Mouse (Mus musculus) liver, embryonic 15.5 days (tissue): ENCODE measurements around the gene Macrod1. TPM values are rescaled to one million over a fixed set of nuclear protein-coding genes. Genes with fewer than 3 reads are reported as not detected.

Source experiments
- ATAC-seq: fragments of 200-750 bp; cut with Nextera tagmentation; 2 replicates; pipeline ENCODE4 v1.8.0; 2017; ENCODE audit warnings: moderate number of reproducible peaks, mild to moderate bottlenecking, moderate library complexity; ENCODE audit not compliant: insufficient read depth
- H3K27ac ChIP-seq: fragments of 300-500 bp; sonication (generic); replicated peaks from 2 replicates; pipeline ENCODE4 v1.5.1; 2015; ENCODE audit warnings: mild to moderate bottlenecking, inconsistent platforms
- H3K27me3 ChIP-seq: fragments of 300-500 bp; sonication (generic); 2 replicates; pipeline ENCODE4 v1.6.1; 2015; ENCODE audit warnings: mild to moderate bottlenecking, inconsistent platforms
- H3K36me3 ChIP-seq: fragments of 300-500 bp; sonication (generic); replicated peaks from 2 replicates; pipeline ENCODE4 v1.6.1; 2015; ENCODE audit warnings: moderate library complexity, mild to moderate bottlenecking, inconsistent platforms
- H3K4me1 ChIP-seq: fragments of 300-500 bp; sonication (generic); replicated peaks from 2 replicates; pipeline ENCODE4 v1.6.1; 2015; ENCODE audit warnings: inconsistent platforms
- H3K4me2 ChIP-seq: fragments of 300-500 bp; sonication (generic); 2 replicates; pipeline ENCODE4 v1.6.1; 2015; ENCODE audit warnings: moderate library complexity, mild to moderate bottlenecking, inconsistent platforms
- H3K4me3 ChIP-seq: fragments of 300-500 bp; sonication (generic); replicated peaks from 2 replicates; pipeline ENCODE4 v1.5.1; 2015; ENCODE audit warnings: mild to moderate bottlenecking, inconsistent platforms
- H3K9ac ChIP-seq: fragments of 300-500 bp; sonication (generic); 2 replicates; pipeline ENCODE4 v1.6.1; 2015; ENCODE audit warnings: moderate library complexity, mild to moderate bottlenecking, inconsistent platforms
- H3K9me3 ChIP-seq: fragments of 300-500 bp; sonication (generic); replicated peaks from 2 replicates; pipeline ENCODE4 v1.6.1; 2016; ENCODE audit warnings: inconsistent platforms
- WGBS: fragments of 180-500 bp; shearing (Covaris S2); methylation state at CpG from one replicate; pipeline ENCODE4 v1.1.7; 2015; ENCODE audit warnings: mixed read lengths; ENCODE audit not compliant: insufficient replicate concordance; 5-methylcytosine and 5-hydroxymethylcytosine counted together
- polyA plus RNA-seq: library from polyadenylated mRNA; unstranded; fragments of >200 nt; fragmentation: Nextera tagmentation; extraction: Ambion mirVana; gene quantifications from 2 replicates; pipeline ENCODE4 v1.2.1, GENCODE M21; 2015

The Macrod1 gene
- polyA plus RNA-seq, 1 experiment from 2014 or later, result 5.6 TPM

DNA sequence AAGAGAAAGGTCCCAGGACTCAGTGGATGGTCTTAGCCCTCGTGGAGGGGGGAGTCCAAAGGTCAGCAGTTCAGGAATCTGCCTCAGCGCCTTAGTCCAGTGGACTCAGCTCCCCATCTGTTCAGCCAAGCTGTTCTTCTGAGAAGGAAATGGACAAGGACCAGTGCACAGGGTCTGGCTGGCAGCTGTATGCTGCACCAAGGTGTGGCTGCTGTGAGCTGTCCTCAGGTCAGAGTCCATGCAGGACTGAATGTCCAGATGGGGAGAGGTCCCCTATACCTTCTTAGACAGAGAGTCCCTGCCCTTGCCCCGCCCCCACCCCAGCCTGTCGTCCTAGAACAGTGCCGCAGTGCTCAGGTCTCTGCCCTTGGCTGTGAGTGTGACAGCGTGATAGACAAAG is 135.0 kb downstream of the Macrod1 start:
- 33% methylated on average over 6 of the region's 6 CpGs for WGBS
- no peak overlapping the region for H3K27ac ChIP-seq
- H3K4me1 ChIP-seq, result peaks cover 25% of the 10 kb centered on the region
- H3K4me2 ChIP-seq, result no peak overlapping the region
- no peaks in the 10 kb centered on the region for H3K9me3 ChIP-seq
- no peak overlapping the region for H3K4me3 ChIP-seq
- H3K9ac ChIP-seq, result no peak overlapping the region
- H3K27me3 ChIP-seq, result peaks cover 12% of the 10 kb centered on the region
- ATAC-seq, result no peak
- no peaks in the 10 kb centered on the region for H3K36me3 ChIP-seq

DNA sequence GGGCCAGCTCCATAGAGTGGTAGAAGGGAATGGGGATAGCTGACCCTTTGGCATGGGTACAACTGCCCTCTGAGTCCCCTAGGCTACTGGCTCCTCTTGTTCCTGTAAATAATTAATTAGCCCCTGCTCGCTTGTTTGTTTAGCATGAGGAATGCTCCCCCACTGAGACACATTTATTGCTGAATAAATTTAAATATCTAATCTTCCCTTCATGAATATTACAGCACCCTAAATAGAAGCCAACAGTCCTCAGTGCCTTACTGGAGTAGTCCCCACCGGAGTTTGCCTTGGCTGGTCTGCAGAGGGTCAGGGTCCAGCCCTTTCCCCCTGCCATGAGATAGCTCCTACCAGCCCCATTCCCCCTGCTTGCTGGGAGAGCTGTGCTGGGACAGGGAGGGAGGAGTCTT is 136.0 kb downstream of the Macrod1 start:
- Histone ChIP-seq H3K36me3 (peaks cover 7% of the 10 kb centered on the region; the same call in 1 of the 2 replicates), H3K9ac (no peak overlapping the region), H3K9me3 (no peaks in the 10 kb centered on the region), H3K4me1 (peaks cover 30% of the 10 kb centered on the region), H3K27me3 (peaks cover 7% of the 10 kb centered on the region; the same call in 1 of the 2 replicates), H3K4me2 (no peak overlapping the region), H3K27ac (no peak overlapping the region), H3K4me3 (no peak overlapping the region)
- 42% methylated on average over 2 of the region's 2 CpGs for WGBS
- no peak for ATAC-seq

DNA sequence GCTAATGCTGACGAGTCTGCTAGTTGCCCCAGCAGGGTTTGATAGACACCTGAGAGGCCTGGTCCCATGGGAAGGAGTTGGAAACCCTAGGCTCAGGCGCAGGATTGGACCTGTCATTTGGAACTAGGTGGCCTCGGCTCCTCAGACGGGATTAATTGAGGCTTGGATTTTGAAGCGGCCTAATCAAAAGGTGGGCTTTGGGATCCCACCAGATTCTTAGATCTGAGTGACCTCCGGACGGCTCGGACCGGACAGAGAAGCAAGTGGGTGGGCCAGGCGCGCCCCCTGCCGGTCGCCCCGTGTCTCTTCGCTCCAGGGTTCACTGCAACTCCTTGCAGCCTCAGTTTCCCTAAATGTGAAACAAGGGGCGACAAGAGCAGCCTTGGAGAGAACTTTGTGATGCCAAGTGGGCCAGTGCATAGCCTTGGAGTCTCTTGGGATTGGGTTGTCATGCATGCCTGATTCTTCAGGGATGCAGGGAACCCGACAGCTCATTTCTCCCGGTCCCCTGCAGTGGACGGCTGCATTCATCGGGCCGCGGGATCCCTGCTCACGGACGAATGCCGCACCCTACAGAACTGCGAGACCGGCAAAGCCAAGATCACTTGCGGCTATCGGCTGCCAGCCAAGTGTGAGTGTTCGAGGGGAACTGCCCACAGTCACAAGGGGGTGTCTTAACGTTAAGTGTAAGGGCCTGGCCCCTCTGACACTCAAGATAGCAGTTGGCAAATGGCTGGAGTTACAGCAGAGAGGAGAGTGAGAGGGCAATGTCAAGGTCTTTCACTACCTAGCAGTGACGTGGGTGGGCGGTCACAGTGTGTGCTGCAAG is 139.5 kb downstream of the Macrod1 start:
- Histone ChIP-seq H3K4me3 (no peak overlapping the region), H3K9me3 (no peaks in the 10 kb centered on the region), H3K27ac (no peak overlapping the region), H3K4me2 (no peak overlapping the region; the same call in 1 of the 2 replicates), H3K9ac (no peak overlapping the region), H3K4me1 (peaks cover 30% of the 10 kb centered on the region), H3K27me3 (no peaks in the 10 kb centered on the region), H3K36me3 (peaks cover 43% of the 10 kb centered on the region)
- WGBS, result 24% methylated on average over 33 of the region's 33 CpGs
- ATAC-seq, result no peak

DNA sequence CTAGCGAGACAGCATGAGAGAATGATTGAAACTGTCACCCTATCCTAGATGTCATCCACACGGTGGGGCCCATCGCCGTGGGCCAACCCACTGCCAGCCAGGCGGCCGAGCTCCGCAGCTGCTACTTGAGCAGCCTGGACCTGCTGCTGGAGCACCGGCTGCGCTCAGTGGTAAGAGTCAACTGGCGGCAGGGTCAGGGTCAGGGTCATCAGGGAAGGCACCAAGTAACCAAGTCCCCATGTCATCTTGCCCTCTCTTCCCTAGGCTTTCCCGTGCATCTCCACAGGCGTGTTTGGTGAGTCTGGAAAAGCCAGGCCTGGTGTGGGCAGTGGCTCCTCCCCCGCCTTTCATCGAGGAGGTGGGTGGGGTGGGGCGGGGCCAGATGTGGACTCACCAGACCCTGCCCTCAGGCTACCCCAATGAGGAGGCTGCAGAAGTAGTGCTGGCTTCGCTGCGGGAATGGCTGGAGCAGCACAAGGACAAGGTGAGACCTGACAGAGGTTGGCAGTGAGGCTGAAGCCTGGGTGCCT is 140.2 kb downstream of the Macrod1 start:
- Histone ChIP-seq H3K4me2 (no peak overlapping the region), H3K4me1 (peaks cover 27% of the 10 kb centered on the region), H3K36me3 (peaks cover 50% of the 10 kb centered on the region), H3K9ac (no peak overlapping the region), H3K9me3 (no peaks in the 10 kb centered on the region), H3K4me3 (no peak overlapping the region), H3K27ac (no peak overlapping the region), H3K27me3 (no peaks in the 10 kb centered on the region)
- 40% methylated on average over 17 of the region's 17 CpGs for WGBS
- peak; percentile 21; the same call in 1 of the 2 replicates for ATAC-seq

DNA sequence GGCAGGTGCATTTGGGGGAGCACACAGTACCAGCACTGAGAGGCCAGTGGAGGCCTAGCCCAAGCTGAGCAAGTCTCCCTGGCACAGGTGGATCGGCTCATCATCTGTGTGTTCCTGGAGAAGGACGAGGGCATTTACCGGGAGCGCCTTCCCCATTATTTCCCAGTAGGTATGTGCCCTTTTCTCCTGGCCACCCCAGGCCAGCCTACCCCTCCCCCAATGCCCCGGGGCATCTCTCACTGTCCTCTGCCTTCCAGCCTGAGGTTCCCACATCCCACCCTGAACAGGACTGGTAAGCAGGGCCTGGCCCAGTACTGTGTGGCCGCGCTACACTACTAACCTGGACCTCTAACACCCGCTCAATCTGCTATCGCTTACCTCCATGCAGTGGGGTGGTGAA is 140.8 kb downstream of the Macrod1 start:
- peaks cover 25% of the 10 kb centered on the region for H3K4me1 ChIP-seq
- H3K36me3 ChIP-seq, result peaks cover 53% of the 10 kb centered on the region
- ATAC-seq, result no peak
- no peak overlapping the region for H3K27ac ChIP-seq
- H3K27me3 ChIP-seq, result no peaks in the 10 kb centered on the region
- WGBS, result 84% methylated on average over 9 of the region's 9 CpGs
- H3K9ac ChIP-seq, result no peak overlapping the region
- no peaks in the 10 kb centered on the region for H3K9me3 ChIP-seq
- no peak overlapping the region for H3K4me2 ChIP-seq
- H3K4me3 ChIP-seq, result no peak overlapping the region

DNA sequence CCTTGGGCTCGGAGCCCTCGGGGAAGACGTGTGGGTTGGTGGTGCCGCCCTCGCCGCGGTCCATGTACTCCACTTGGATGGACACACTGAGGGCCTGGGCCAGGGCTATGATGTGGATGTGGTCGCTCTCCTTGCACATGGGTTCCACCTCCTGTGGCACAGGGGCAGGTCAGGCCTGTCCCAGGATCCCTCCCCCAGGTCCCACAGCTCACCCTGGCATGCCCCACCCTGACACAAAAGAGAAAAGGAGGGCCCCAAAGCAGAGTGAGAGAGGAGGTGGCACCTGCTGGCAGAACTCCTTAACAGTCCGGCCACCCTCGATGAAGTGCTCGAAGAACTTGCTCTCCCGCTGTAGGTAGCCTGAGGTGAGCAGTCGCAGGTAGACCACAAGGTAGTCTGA is 142.5 kb downstream of the Macrod1 start:
- no peaks in the 10 kb centered on the region for H3K27me3 ChIP-seq
- H3K4me3 ChIP-seq, result no peak overlapping the region
- H3K27ac ChIP-seq, result no peak overlapping the region
- WGBS, result 94% methylated on average over 13 of the region's 13 CpGs
- ATAC-seq, result no peak
- H3K36me3 ChIP-seq, result peaks cover 69% of the 10 kb centered on the region
- peaks cover 30% of the 10 kb centered on the region for H3K4me1 ChIP-seq
- H3K4me2 ChIP-seq, result no peak overlapping the region
- H3K9ac ChIP-seq, result no peak overlapping the region
- no peaks in the 10 kb centered on the region for H3K9me3 ChIP-seq

DNA sequence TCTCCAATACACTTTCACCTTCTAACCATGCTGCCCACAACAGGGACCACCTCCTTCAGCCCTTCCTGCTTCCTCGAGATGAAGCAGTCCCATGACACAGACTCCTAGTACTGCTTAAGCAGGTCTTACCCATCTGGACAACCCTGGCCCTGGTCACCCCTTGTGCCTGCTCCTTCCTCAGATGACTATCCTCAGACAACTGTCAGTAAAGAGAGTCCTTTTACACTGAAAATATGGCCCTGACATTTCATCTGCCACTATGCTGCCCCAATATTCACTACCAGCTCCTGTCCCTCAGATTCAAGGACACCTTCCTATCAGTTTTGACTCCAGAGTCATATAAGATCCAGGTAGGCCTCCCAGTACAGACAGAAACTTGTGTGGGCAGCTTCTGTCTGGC is 143.8 kb downstream of the Macrod1 start:
- no peak overlapping the region for H3K9ac ChIP-seq
- no peak overlapping the region for H3K4me2 ChIP-seq
- no peak for ATAC-seq
- peaks cover 74% of the 10 kb centered on the region for H3K36me3 ChIP-seq
- no peak overlapping the region for H3K4me3 ChIP-seq
- 50% methylated on average over 1 of the region's 1 CpGs for WGBS
- H3K27ac ChIP-seq, result no peak overlapping the region
- peaks cover 44% of the 10 kb centered on the region for H3K4me1 ChIP-seq
- no peaks in the 10 kb centered on the region for H3K9me3 ChIP-seq
- H3K27me3 ChIP-seq, result no peaks in the 10 kb centered on the region

DNA sequence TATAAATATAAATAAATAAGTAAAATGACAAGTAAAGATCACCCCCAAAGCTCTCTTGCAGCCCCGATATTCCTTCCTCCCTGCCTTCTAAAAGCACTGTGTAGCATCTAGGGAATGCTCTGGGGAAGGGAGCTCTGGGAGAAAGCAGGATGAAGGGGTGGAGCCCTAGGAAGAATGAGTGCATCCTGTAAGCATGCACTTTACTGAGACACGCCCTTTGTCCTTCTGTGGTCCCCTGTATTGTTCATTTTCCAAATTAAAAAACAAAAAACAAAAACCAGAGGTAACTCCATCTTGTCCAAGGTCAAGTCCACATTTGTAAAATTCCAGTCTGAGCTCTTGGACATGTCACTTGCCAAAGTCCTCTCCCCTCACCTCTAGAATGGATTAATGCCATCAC is 148.3 kb downstream of the Macrod1 start:
- no peaks in the 10 kb centered on the region for H3K9me3 ChIP-seq
- peak overlapping the region; percentile 96 for H3K4me3 ChIP-seq
- H3K9ac ChIP-seq, result peak overlapping the region; percentile 79
- ATAC-seq, result no peak
- H3K4me1 ChIP-seq, result peaks cover 47% of the 10 kb centered on the region
- peaks cover 48% of the 10 kb centered on the region for H3K36me3 ChIP-seq
- no peaks in the 10 kb centered on the region for H3K27me3 ChIP-seq
- H3K4me2 ChIP-seq, result peak overlapping the region; percentile 88
- H3K27ac ChIP-seq, result peak overlapping the region; percentile 99
- 65% methylated on average over 2 of the region's 2 CpGs for WGBS

DNA sequence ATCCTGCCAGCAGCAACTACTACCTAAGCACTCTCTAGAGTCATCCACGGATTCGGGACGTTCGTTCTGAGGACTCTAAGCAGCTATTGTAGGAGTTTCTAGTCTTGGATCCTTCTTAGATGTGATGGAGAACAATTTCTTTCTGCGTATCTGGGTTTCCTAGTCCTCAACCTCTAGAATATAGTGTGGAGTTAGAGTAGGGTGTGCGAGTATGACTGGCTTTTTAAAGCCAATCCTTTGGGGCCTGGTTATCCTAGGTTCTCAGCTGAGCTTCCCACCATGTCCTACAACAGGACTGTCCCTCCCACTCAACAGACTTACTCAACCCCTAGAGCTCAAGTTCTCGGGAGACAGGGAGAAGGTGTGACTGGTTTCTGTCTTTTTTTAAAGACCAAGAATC is 148.7 kb downstream of the Macrod1 start:
- peak overlapping the region; percentile 99 for H3K27ac ChIP-seq
- WGBS, result 29% methylated on average over 7 of the region's 7 CpGs

DNA sequence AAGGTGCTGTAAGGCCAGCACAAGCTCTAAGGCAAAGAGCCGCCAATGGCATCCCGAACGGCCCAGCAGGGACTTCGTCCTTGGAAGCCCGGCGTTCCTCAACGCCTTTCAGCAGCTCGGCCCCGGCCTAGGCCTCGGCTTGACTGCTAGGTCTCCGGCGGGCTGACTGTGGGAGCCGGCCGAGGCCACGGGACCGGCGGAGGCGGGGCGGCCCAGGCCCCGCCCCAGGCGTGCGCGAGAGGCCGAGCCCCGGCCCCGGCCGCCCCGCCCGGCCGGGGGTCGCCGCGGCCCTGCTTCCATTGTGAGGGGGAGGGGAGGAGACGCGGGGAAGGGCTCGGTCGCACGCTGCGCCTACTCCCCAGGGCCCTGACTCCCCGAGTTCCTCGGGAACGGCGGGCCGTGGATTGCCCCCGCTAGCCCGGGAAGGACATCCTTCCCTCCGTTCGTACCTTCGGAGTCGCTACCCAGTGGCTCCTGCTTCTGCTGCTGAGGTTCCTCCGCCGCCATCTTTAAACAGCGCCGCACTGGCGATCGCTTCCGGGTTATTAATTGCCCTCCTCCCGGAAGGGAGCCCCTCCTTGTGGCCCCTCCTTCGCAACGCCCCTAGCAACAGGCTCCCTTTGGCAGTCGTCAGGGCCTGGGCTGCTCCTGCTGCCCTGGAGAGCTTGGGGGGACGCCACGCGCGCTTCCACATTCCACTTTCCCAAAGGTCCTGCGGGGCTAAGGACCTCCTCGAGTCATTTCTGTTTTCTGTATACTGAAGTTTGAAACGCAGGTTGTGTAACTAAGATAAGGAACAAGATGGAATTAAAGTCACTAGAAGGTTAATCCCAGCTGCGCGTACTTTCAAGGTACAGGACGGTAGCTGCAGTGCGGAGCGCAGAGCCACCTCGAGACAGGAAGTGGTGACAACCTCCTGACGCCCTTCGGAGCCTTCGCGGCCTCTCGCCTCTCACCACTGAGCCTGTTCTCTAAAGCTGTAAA is 149.4 kb downstream of the Macrod1 start, which contains the start of gene Otub1:
TSS of gene Otub1 (minus strand) at position 564 of the 984 bp plus-strand sequence.
- Histone ChIP-seq H3K9ac (peak within 1 kb of the TSS; percentile 79), H3K4me2 (peak within 1 kb of the TSS; percentile 88), H3K36me3 (peaks cover 37% of the 10 kb centered on the region), H3K9me3 (no peaks in the 10 kb centered on the region), H3K4me3 (peak within 1 kb of the TSS; percentile 96), H3K27me3 (no peaks in the 10 kb centered on the region), H3K27ac (peak within 1 kb of the TSS; percentile 99), H3K4me1 (peaks cover 48% of the 10 kb centered on the region)
- 1% methylated on average over 77 of the region's 79 CpGs for WGBS
- ATAC-seq, result peak; percentile 96

More for the DNA sequence above, 148.7 kb downstream of the Macrod1 start:
- peak overlapping the region; percentile 79 for H3K9ac ChIP-seq
- H3K9me3 ChIP-seq, result no peaks in the 10 kb centered on the region
- H3K4me2 ChIP-seq, result peak overlapping the region; percentile 88
- H3K4me1 ChIP-seq, result peaks cover 48% of the 10 kb centered on the region
- H3K4me3 ChIP-seq, result peak overlapping the region; percentile 96
- H3K27me3 ChIP-seq, result no peaks in the 10 kb centered on the region
- no peak for ATAC-seq
- peaks cover 44% of the 10 kb centered on the region for H3K36me3 ChIP-seq
